Mouse (Mus musculus): Measurements from ENCODE around the gene Olfr816.
"Not testable (repeated sequence)": the region's sequence is repeated elsewhere in the genome, so short reads cannot be mapped to it uniquely, and the experiment has no call there.

Olfr816 gene

GRCm38 (mm10) chr10:129915497-129915896, at the start of gene Olfr816:
Gene Olfr816, minus strand, starts transcription at chr10:129915597.
- DNase-seq (ENCODE audit: low spot score), result no peak

- no peak for DNase-seq (ENCODE audit: low spot score)
These were observed 33.6 kb upstream of the Olfr816 start, which contains the start of gene Olfr818 for GRCm38 (mm10) chr10:129949000-129949399. Gene Olfr818, minus strand, starts transcription at chr10:129949100.

GRCm38 (mm10) chr10:129905767-129906166, 9.6 kb downstream of the Olfr816 start, which contains the start of gene Olfr815:
Gene Olfr815, minus strand, starts transcription at chr10:129905867.
- DNase-seq (ENCODE audit: low spot score), result not testable (repeated sequence)

GRCm38 (mm10) chr10:129885934-129886333, 29.5 kb downstream of the Olfr816 start:
- DNase-seq (ENCODE audit: low spot score), result no peak

- DNase-seq (ENCODE audit: low spot score), result not testable (repeated sequence)
These were observed 29.9 kb downstream of the Olfr816 start for GRCm38 (mm10) chr10:129885496-129885895.

GRCm38 (mm10) chr10:129879751-129880150, 35.6 kb downstream of the Olfr816 start, which contains the start of gene Olfr814:
Gene Olfr814, minus strand, starts transcription at chr10:129879851.
- DNase-seq (ENCODE audit: low spot score), result not testable (repeated sequence)
